Mouse (Mus musculus) heart, embryonic 16.5 days (tissue): ENCODE results near the gene Mcam. TPM values are rescaled to one million over a fixed set of nuclear protein-coding genes. Genes with fewer than 3 reads are reported as not detected.
A peak's percentile ranks its signal among the peaks of the same experiment; 100 is the strongest.

Experiments used
- ATAC-seq: fragments of 200-750 bp; cut with Nextera tagmentation; replicated peaks from 2 replicates; pipeline ENCODE4 v1.8.0; 2017; ENCODE audit warnings: moderate number of reproducible peaks; ENCODE audit not compliant: insufficient read depth, low FRiP score; ENCODE audit errors: extremely low read depth
- H3K27ac ChIP-seq: fragments of 300-500 bp; sonication (generic); 2 replicates; pipeline ENCODE4 v1.5.1; 2014; ENCODE audit warnings: mild to moderate bottlenecking, low read length, control low read depth, moderate library complexity
- H3K27me3 ChIP-seq: fragments of 300-500 bp; sonication (generic); 2 replicates; pipeline ENCODE4 v1.6.1; 2014; ENCODE audit warnings: low read length, mixed read lengths; ENCODE audit not compliant: control insufficient read depth, insufficient read depth
- H3K36me3 ChIP-seq: fragments of 300-500 bp; sonication (generic); 2 replicates; pipeline ENCODE4 v1.6.1; 2014; ENCODE audit not compliant: control insufficient read depth, insufficient read depth
- H3K4me1 ChIP-seq: fragments of 300-500 bp; sonication (generic); 2 replicates; pipeline ENCODE4 v1.6.1; 2014; ENCODE audit warnings: low read length, mixed read lengths; ENCODE audit not compliant: control insufficient read depth, insufficient read depth
- H3K4me2 ChIP-seq: fragments of 300-500 bp; sonication (generic); 2 replicates; pipeline ENCODE4 v1.6.1; 2014; ENCODE audit warnings: low read depth, mild to moderate bottlenecking, control low read depth, low read length
- H3K4me3 ChIP-seq: fragments of 300-500 bp; sonication (generic); 2 replicates; pipeline ENCODE4 v1.5.1; 2014; ENCODE audit warnings: mild to moderate bottlenecking, control low read depth, low read length
- H3K9ac ChIP-seq: fragments of 300-500 bp; sonication (generic); 2 replicates; pipeline ENCODE4 v1.6.1; 2014; ENCODE audit warnings: low read length, control low read depth
- H3K9me3 ChIP-seq: fragments of 300-500 bp; sonication (generic); replicated peaks from 2 replicates; pipeline ENCODE4 v1.6.1; 2016; ENCODE audit warnings: low read length; ENCODE audit not compliant: control insufficient read depth
- WGBS: fragments of 180-500 bp; shearing (Covaris S2); extraction: QIAGEN DNeasy Blood & Tissue Kit; methylation state at CpG from one replicate; pipeline ENCODE4 v1.1.7; 2014; 5-methylcytosine and 5-hydroxymethylcytosine counted together
- polyA plus RNA-seq: library from polyadenylated mRNA; unstranded; fragments of >200 nt; fragmentation: Nextera tagmentation; extraction: Ambion mirVana; gene quantifications from 2 replicates; pipeline ENCODE4 v1.2.1, GENCODE M21; 2015

Gene Mcam
- polyA plus RNA-seq, 1 experiment from 2014 or later, result 104 TPM

DNA sequence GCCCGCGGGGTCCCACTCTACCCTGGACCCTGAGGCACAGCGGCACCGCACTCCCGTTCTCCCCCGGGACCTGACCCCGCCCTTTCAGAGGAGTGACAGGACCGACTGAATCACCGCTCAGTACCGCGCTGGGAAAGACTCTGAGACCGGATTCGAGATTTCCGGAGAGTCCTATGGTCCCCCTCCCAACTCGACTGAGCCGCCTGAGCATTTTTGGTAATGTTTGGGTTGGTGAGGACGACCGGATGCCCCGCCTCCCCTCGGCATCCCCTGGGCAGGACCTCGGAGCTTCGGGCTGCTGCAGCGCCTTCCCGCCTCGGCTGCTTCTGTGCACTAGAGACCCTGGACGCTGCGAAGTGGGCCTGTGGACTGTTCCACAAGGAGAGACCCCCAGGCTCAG lies 4.2 kb upstream of the Mcam start:
- peaks cover 42% of the 10 kb centered on the region for H3K4me1 ChIP-seq
- ATAC-seq, result peak; percentile 52
- peak overlapping the region; percentile 89 for H3K4me2 ChIP-seq
- no peaks in the 10 kb centered on the region for H3K36me3 ChIP-seq
- no peaks in the 10 kb centered on the region for H3K27me3 ChIP-seq
- H3K4me3 ChIP-seq, result peak overlapping the region; percentile 53
- H3K9ac ChIP-seq, result peak overlapping the region; percentile 82
- WGBS, result 0% methylated on average over 27 of the region's 27 CpGs
- H3K27ac ChIP-seq, result peak overlapping the region; percentile 93
- H3K9me3 ChIP-seq, result no peaks in the 10 kb centered on the region

DNA sequence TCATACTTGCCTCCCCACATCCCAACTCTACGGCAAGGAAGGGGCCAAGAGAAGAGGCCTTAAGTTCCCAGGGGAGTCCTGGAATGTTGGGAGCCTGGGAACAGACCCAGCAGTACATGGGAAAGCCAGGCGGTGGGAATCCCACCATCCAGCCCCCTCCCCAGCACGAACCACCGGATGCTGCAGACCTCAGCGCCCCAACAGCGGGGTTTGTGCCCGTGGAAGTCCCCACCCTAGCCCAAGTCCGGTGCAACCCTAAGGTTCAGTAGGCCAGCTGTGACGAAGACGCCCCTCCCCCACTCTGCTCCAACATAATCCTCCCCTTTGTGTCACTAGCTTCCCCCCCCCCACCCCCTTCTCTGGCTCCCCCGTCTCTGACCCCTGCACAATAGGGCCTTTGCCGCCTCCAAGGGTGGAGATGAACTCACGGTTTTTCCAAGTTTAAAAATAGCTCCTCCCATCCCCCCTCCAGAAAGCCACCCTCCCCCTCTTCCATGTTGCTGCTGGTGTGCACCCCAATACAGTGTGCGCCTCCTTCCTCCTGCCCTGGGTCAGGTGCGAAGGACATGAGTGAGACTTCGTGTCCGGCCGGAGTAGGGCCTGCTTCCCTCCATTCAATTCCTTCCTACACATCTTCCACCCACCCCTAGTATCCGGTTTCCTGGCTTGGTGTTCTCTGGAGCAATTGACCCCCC lies 3.5 kb upstream of the Mcam start:
- H3K4me3 ChIP-seq, result peak overlapping the region; percentile 53
- peak overlapping the region; percentile 82 for H3K9ac ChIP-seq
- no peaks in the 10 kb centered on the region for H3K36me3 ChIP-seq
- peaks cover 39% of the 10 kb centered on the region for H3K4me1 ChIP-seq
- H3K27ac ChIP-seq, result peak overlapping the region; percentile 93
- H3K4me2 ChIP-seq, result peak overlapping the region; percentile 89
- H3K9me3 ChIP-seq, result no peaks in the 10 kb centered on the region
- H3K27me3 ChIP-seq, result no peaks in the 10 kb centered on the region
- peak; percentile 5 for ATAC-seq
- 21% methylated on average over 19 of the region's 19 CpGs for WGBS

- peaks cover 43% of the 10 kb centered on the region for H3K4me1 ChIP-seq
- H3K9me3 ChIP-seq, result no peaks in the 10 kb centered on the region
- H3K36me3 ChIP-seq, result no peaks in the 10 kb centered on the region
- peak overlapping the region; percentile 93 for H3K27ac ChIP-seq
- H3K4me3 ChIP-seq, result no peak overlapping the region
- ATAC-seq, result no peak
- whole genome bisulfite sequencing, result 46% methylated on average over 7 of the region's 7 CpGs
- H3K4me2 ChIP-seq, result peak overlapping the region; percentile 33
- peak overlapping the region; percentile 50; the same call in 1 of the 2 replicates for H3K9ac ChIP-seq
- H3K27me3 ChIP-seq, result no peaks in the 10 kb centered on the region
These were observed 3.0 kb upstream of the Mcam start for GRCm38 (mm10) chr9:44131276-44131590.

- WGBS, result 69% methylated on average over 5 of the region's 5 CpGs
- H3K9me3 ChIP-seq, result no peaks in the 10 kb centered on the region
- peaks cover 46% of the 10 kb centered on the region for H3K4me1 ChIP-seq
- H3K4me2 ChIP-seq, result no peak overlapping the region
- H3K27ac ChIP-seq, result peak overlapping the region; percentile 38
- H3K4me3 ChIP-seq, result no peak overlapping the region
- ATAC-seq, result no peak
- H3K27me3 ChIP-seq, result no peaks in the 10 kb centered on the region
- H3K36me3 ChIP-seq, result peaks cover 3% of the 10 kb centered on the region
- H3K9ac ChIP-seq, result no peak overlapping the region
These were observed 2.1 kb upstream of the Mcam start for GRCm38 (mm10) chr9:44132200-44132599.

DNA sequence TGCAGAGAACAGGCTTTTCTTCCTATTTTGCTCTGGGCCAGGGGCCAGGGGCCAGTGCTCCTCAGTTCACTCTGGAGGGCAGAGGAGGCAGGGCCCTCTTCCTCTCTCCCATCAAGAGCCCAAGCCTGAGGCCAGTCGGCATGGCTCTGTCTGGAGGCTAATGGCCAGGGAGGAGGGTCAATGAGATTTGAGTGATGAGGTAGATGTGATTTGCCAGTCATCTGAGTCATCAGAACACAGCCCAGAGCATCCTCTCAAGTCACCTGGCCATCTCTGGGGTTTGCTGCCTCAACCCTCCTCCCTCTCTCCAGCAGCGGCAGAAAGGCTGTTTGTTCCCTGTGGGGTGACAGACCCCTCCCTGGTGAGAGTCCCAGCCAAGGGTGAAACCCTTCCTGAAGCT lies 982 bp upstream of the Mcam start:
- no peak for ATAC-seq
- peak overlapping the region; percentile 71 for H3K4me2 ChIP-seq
- H3K4me3 ChIP-seq, result peak overlapping the region; percentile 84
- peak overlapping the region; percentile 95 for H3K27ac ChIP-seq
- no peaks in the 10 kb centered on the region for H3K27me3 ChIP-seq
- peak overlapping the region; percentile 93 for H3K9ac ChIP-seq
- H3K4me1 ChIP-seq, result peaks cover 50% of the 10 kb centered on the region
- no peaks in the 10 kb centered on the region for H3K9me3 ChIP-seq
- H3K36me3 ChIP-seq, result peaks cover 12% of the 10 kb centered on the region
- WGBS, result 19% methylated on average over 2 of the region's 2 CpGs

- Histone ChIP-seq H3K4me1 (peaks cover 49% of the 10 kb centered on the region), H3K36me3 (peaks cover 29% of the 10 kb centered on the region), H3K9ac (peak overlapping the region; percentile 93), H3K9me3 (no peaks in the 10 kb centered on the region), H3K4me3 (peak overlapping the region; percentile 84), H3K27me3 (no peaks in the 10 kb centered on the region), H3K27ac (peak overlapping the region; percentile 95), H3K4me2 (peak overlapping the region; percentile 71)
- peak; percentile 43 for ATAC-seq
- WGBS, result under 1% methylated on average over 49 of the region's 49 CpGs
These were observed 822 bp downstream of the Mcam start for GRCm38 (mm10) chr9:44134851-44135730.

- peaks cover 45% of the 10 kb centered on the region for H3K4me1 ChIP-seq
- H3K4me3 ChIP-seq, result peak overlapping the region; percentile 84
- H3K36me3 ChIP-seq, result peaks cover 34% of the 10 kb centered on the region
- peak overlapping the region; percentile 95 for H3K27ac ChIP-seq
- H3K9ac ChIP-seq, result peak overlapping the region; percentile 93
- H3K9me3 ChIP-seq, result no peaks in the 10 kb centered on the region
- WGBS, result 15% methylated on average over 7 of the region's 7 CpGs
- no peaks in the 10 kb centered on the region for H3K27me3 ChIP-seq
- peak overlapping the region; percentile 71 for H3K4me2 ChIP-seq
- ATAC-seq, result peak; percentile 52
These were observed 1.6 kb downstream of the Mcam start for GRCm38 (mm10) chr9:44135731-44136411.

GRCm38 (mm10) chr9:44137846-44138245 lies 3.6 kb downstream of the Mcam start:
- H3K27ac ChIP-seq, result no peak overlapping the region
- no peak overlapping the region for H3K4me2 ChIP-seq
- WGBS, result 53% methylated on average over 4 of the region's 4 CpGs
- H3K4me1 ChIP-seq, result peaks cover 40% of the 10 kb centered on the region
- peaks cover 43% of the 10 kb centered on the region for H3K36me3 ChIP-seq
- no peak overlapping the region for H3K4me3 ChIP-seq
- H3K9ac ChIP-seq, result no peak overlapping the region; the same call in 1 of the 2 replicates
- H3K27me3 ChIP-seq, result no peaks in the 10 kb centered on the region
- ATAC-seq, result no peak
- no peaks in the 10 kb centered on the region for H3K9me3 ChIP-seq
